Comparison of ENCODE assay signal across 30 mouse cellular contexts in genomic region chr1:148722106-148722505, GRCm38 (mm10).
"Had no signal": no experiment of that assay in that cellular context is flagged by ENCODE, and none has a peak within 500 bp of the region (broad histone marks: within the 10 kb centered on the region; RNA-seq: fewer than 3 reads in every experiment).

No protein-coding gene starts in this region.

- H3K4me1 ChIP-seq: heart, embryonic 12.5 days; heart, embryonic 13.5 days; heart, embryonic 15.5 days; hindbrain, embryonic 10.5 days; hindbrain, embryonic 12.5 days; hindbrain, embryonic 13.5 days; hindbrain, embryonic 15.5 days; intestine, embryonic 15.5 days; kidney, embryonic 15.5 days had no signal

- H3K4me3 ChIP-seq: heart, embryonic 12.5 days; heart, embryonic 13.5 days; heart, embryonic 15.5 days; hindbrain, embryonic 10.5 days; hindbrain, embryonic 12.5 days; hindbrain, embryonic 13.5 days; hindbrain, embryonic 15.5 days; intestine, embryonic 15.5 days; kidney, embryonic 15.5 days; layer of hippocampus, adult 2 months; left cerebral cortex, adult 2 months had no signal

- DNase-seq: heart, postnatal 10 days; heart, postnatal 14 days; heart, postnatal 36 days; heart, postnatal 4 days; kidney, adult 11 months; kidney, adult 18-20 months; kidney, adult 2 months; kidney, adult 8-10 months; kidney, adult 9 months; kidney, postnatal 10 days; kidney, postnatal 14 days; kidney, postnatal 25 days; kidney, postnatal 36 days; kidney, postnatal 4 days; layer of hippocampus, adult 9-11 months; layer of hippocampus, postnatal 36 days had no signal

- H3K9me3 ChIP-seq: heart, embryonic 12.5 days; heart, embryonic 13.5 days; heart, embryonic 15.5 days; hindbrain, embryonic 10.5 days; hindbrain, embryonic 12.5 days; hindbrain, embryonic 13.5 days; hindbrain, embryonic 15.5 days; intestine, embryonic 15.5 days; kidney, embryonic 15.5 days had no signal

- H3K27me3 ChIP-seq: heart, embryonic 12.5 days; heart, embryonic 13.5 days; heart, embryonic 15.5 days; hindbrain, embryonic 12.5 days; hindbrain, embryonic 13.5 days; hindbrain, embryonic 15.5 days; intestine, embryonic 15.5 days; kidney, embryonic 15.5 days had no signal

- H3K36me3 ChIP-seq: heart, embryonic 12.5 days; heart, embryonic 13.5 days; heart, embryonic 15.5 days; hindbrain, embryonic 10.5 days; hindbrain, embryonic 12.5 days; hindbrain, embryonic 13.5 days; hindbrain, embryonic 15.5 days; intestine, embryonic 15.5 days; kidney, embryonic 15.5 days had no signal

- H3K27ac ChIP-seq: heart, embryonic 13.5 days; heart, embryonic 15.5 days; hindbrain, embryonic 10.5 days; hindbrain, embryonic 12.5 days; hindbrain, embryonic 13.5 days; hindbrain, embryonic 14.5 days; hindbrain, embryonic 15.5 days; hindbrain, postnatal 0 days; intestine, embryonic 15.5 days; kidney, embryonic 15.5 days; kidney, postnatal 0 days; layer of hippocampus, adult 2 months; left cerebral cortex, adult 2 months had no signal

- H3K9ac ChIP-seq: heart, embryonic 12.5 days; heart, embryonic 13.5 days; heart, embryonic 15.5 days; hindbrain, embryonic 12.5 days; hindbrain, embryonic 13.5 days; hindbrain, embryonic 14.5 days; hindbrain, embryonic 15.5 days; intestine, embryonic 15.5 days; kidney, embryonic 15.5 days had no signal
